Mouse (Mus musculus) ES-Bruce4 (cell line): ENCODE measurements around the gene Gm47996.

ENCODE experiments used
- CTCF ChIP-seq: IDR thresholded peaks from one replicate; pipeline ENCODE4 v1.8.1; 2011; ENCODE audit warnings: low read depth, low read length
- EP300 ChIP-seq: IDR thresholded peaks from 2 replicates; pipeline ENCODE4 v1.6.1; 2011; ENCODE audit warnings: low read depth, low read length; ENCODE audit not compliant: insufficient read depth

- TF ChIP-seq CTCF: no peak
- no peak for TF ChIP-seq EP300
Measured at GRCm38 (mm10) chr1:151222561-151223267, 12.8 kb downstream of the Gm47996 start.
